Mouse (Mus musculus) heart, adult 2 months (tissue): ENCODE data around the gene Gpalpp1. TPM values are rescaled to one million over a fixed set of nuclear protein-coding genes. Genes with fewer than 3 reads are reported as not detected.

Source experiments
- DNase-seq, 2 experiments: peaks; one replicate each; pipeline ENCODE4 v3.0.0; 2021
- H3K27ac ChIP-seq: fragments of 200-600 bp; 2 replicates; pipeline ENCODE4 v1.8.1; 2022
- H3K27me3 ChIP-seq: fragments of 200-500 bp; 2 replicates; pipeline ENCODE4 v1.6.1; 2012; ENCODE audit warnings: mild to moderate bottlenecking, low read length, inconsistent platforms, mixed read lengths; ENCODE audit not compliant: control insufficient read depth, insufficient read depth
- H3K36me3 ChIP-seq: fragments of 200-500 bp; 2 replicates; pipeline ENCODE4 v1.6.1; 2012; ENCODE audit warnings: low read length, inconsistent platforms; ENCODE audit not compliant: control insufficient read depth, insufficient read depth
- H3K4me1 ChIP-seq: fragments of 200-500 bp; 2 replicates; pipeline ENCODE4 v1.6.1; 2011; ENCODE audit warnings: low read length; ENCODE audit not compliant: control insufficient read depth, insufficient read depth
- H3K4me3 ChIP-seq: fragments of 200-600 bp; 2 replicates; pipeline ENCODE4 v1.8.1; 2022
- H3K79me2 ChIP-seq: fragments of 200-500 bp; replicated peaks from 2 replicates; pipeline ENCODE4 v1.6.1; 2012; ENCODE audit warnings: mild to moderate bottlenecking, inconsistent platforms, low read length, moderate library complexity, mixed read lengths; ENCODE audit not compliant: control insufficient read depth, insufficient read depth
- H3K9ac ChIP-seq: fragments of 200-500 bp; 2 replicates; pipeline ENCODE4 v1.6.1; 2012; ENCODE audit warnings: low read depth, mild to moderate bottlenecking, control low read depth, inconsistent platforms, low read length, mixed read lengths
- CTCF ChIP-seq: fragments of 200-600 bp; IDR thresholded peaks from 2 replicates; pipeline ENCODE4 v1.8.1; 2022; ENCODE audit warnings: antibody characterized with exemption, mild to moderate bottlenecking, moderate library complexity
- EP300 ChIP-seq: fragments of 200-500 bp; IDR thresholded peaks from 2 replicates; pipeline ENCODE4 v1.6.1; 2011; ENCODE audit warnings: low read depth, low read length, control low read depth; ENCODE audit not compliant: insufficient read depth
- POLR2A ChIP-seq: fragments of 200-500 bp; IDR thresholded peaks from 2 replicates; pipeline ENCODE4 v1.6.1; 2011; ENCODE audit warnings: mild to moderate bottlenecking, low read depth, low read length, control low read depth; ENCODE audit not compliant: insufficient read depth
- WGBS: fragments of 180-500 bp; shearing (Covaris S2); methylation state at CpG from one replicate; pipeline ENCODE4 v1.1.7; 2018; 5-methylcytosine and 5-hydroxymethylcytosine counted together
- intact Hi-C: fragments of 180-260 bp; cut with DNase I; formaldehyde crosslinking; loops from one replicate; pipeline ENCODE4 v1.15.1; 2025
- polyA plus RNA-seq: library from polyadenylated mRNA; depleted of rRNA; stranded (reverse); fragments of >200 nt; gene quantifications from 2 replicates; pipeline ENCODE4 v1.2.3, GENCODE M21; 2012
- total RNA-seq, 2 experiments: library from RNA; stranded (reverse); gene quantifications; 2 replicates each; pipeline ENCODE4 v1.2.3; 2021

Gene Gpalpp1
- total and polyA plus RNA-seq, 3 experiments, result 3.2 to 11.3 (median 11.2) TPM

DNA sequence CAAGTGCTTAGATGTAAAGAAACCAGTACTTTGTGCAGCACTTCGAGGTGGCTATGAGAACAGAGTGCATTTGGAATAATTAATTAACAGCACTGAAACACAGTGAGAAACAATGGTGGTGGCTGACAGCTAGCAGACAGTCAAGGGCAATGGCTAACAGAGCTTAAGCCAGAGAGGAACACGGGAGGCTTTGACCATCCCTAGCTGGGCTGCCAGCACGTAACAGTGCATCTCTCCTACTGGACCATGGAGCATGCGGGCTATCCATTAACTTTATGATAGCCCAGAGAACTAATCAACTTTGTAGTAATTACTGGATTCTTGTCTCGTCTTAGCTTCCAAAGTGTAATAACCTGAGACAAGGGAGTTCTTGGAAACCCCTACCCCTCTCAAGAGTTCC, 12.7 kb downstream of the Gpalpp1 start:
- H3K36me3 ChIP-seq, result no peaks in the 10 kb centered on the region; the same call in none of the 2 replicates

DNA sequence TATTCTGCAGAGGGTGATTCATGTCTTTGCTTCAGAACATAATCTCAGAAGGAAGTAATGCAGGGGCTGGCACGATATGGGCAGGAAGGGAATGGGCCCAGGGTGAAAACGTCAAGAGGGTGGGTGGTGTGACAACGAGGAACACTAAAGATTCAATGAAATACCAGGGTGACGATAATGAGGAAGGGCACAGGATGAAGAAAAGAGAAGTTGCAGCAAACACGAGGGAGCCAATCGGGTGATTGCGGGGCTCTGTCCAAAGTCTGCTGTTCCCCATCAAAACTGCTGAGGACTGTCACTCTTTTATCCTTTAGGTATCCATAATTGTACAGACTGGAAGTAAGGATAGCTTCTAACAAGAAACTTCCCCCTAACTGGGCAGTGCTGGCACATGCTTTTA, 13.3 kb downstream of the Gpalpp1 start:
- Histone ChIP-seq H3K27me3 (no peaks in the 10 kb centered on the region), H3K36me3 (no peaks in the 10 kb centered on the region; the same call in none of the 2 replicates), H3K27ac (no peak overlapping the region), H3K4me3 (no peak overlapping the region), H3K79me2 (no peaks in the 10 kb centered on the region), H3K4me1 (no peaks in the 10 kb centered on the region), H3K9ac (no peak overlapping the region)
- intact Hi-C loops, result no loop called here
- TF ChIP-seq CTCF (no peak), EP300 (no peak), POLR2A (no peak)
- 75% methylated on average over 7 of the region's 7 CpGs for WGBS
- no peak for DNase-seq

More for the DNA sequence above, 12.7 kb downstream of the Gpalpp1 start:
- Histone ChIP-seq H3K4me3 (no peak overlapping the region), H3K9ac (no peak overlapping the region), H3K79me2 (no peaks in the 10 kb centered on the region), H3K4me1 (no peaks in the 10 kb centered on the region), H3K27ac (no peak overlapping the region), H3K27me3 (no peaks in the 10 kb centered on the region)
- intact Hi-C loops, result no loop called here
- no peak for TF ChIP-seq EP300
- TF ChIP-seq POLR2A, result no peak
- no peak for TF ChIP-seq CTCF
- no peak for DNase-seq
- 94% methylated on average over 5 of the region's 5 CpGs for WGBS

DNA sequence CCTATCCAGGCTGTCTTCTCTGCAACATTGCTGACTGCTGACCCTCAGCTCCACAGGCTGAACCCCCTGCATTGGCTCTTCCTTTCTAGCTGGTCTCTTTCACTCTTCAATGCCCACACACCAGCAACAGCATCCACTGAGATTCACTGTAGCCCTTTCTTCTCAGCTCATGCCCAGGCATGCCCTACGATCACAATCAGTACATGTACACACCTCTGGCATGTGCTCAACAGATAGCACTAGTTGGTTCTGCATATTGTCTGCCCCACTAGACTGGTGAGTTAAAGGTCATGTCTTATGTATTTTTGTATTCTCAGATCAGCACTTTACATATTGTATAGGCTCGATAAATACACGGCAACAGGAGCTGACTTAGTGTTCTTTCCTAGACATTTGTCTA, 26.4 kb downstream of the Gpalpp1 start:
- Histone ChIP-seq H3K36me3 (no peaks in the 10 kb centered on the region), H3K27me3 (no peaks in the 10 kb centered on the region), H3K79me2 (no peaks in the 10 kb centered on the region), H3K4me1 (no peaks in the 10 kb centered on the region), H3K27ac (no peak overlapping the region), H3K4me3 (no peak overlapping the region), H3K9ac (no peak overlapping the region)
- no peak for TF ChIP-seq POLR2A
- DNase-seq, result no peak
- WGBS, result 28% methylated on average over 3 of the region's 3 CpGs
- intact Hi-C loops, result no loop called here

DNA sequence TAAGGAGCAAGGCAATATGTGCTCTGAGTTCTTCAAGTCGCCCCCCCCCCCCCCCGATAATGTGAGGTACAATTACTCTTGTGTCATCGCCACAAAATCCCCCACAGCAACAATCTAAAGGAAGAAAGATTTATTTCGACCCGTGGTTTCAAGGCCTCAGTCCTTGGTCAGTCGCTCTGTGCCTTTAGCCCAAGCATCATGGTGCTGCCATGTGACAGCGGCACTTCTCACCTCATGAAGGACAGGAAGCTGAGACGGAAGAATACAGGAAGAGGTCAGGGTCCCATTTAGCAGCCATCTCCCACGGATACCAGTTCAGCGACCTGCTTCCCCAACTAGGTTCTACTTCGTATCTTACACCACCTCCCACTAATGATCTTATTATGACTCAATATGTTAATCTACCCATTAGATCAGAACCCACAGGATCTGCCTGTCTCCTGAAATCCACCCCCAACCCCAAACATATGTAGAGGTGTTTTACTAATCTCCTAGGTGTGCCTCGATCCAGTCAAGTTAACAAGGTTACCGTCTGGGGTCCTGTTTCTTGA, 28.4 kb downstream of the Gpalpp1 start:
- H3K4me3 ChIP-seq, result no peak overlapping the region
- no peaks in the 10 kb centered on the region for H3K79me2 ChIP-seq
- no peak overlapping the region for H3K9ac ChIP-seq
- no peak overlapping the region for H3K27ac ChIP-seq
- intact Hi-C loops, result no loop called here
- no peaks in the 10 kb centered on the region for H3K27me3 ChIP-seq
- no peak for TF ChIP-seq CTCF
- TF ChIP-seq POLR2A, result no peak
- no peak for TF ChIP-seq EP300
- no peak for DNase-seq
- no peaks in the 10 kb centered on the region for H3K4me1 ChIP-seq
- H3K36me3 ChIP-seq, result no peaks in the 10 kb centered on the region
- WGBS, result 84% methylated on average over 13 of the region's 13 CpGs

DNA sequence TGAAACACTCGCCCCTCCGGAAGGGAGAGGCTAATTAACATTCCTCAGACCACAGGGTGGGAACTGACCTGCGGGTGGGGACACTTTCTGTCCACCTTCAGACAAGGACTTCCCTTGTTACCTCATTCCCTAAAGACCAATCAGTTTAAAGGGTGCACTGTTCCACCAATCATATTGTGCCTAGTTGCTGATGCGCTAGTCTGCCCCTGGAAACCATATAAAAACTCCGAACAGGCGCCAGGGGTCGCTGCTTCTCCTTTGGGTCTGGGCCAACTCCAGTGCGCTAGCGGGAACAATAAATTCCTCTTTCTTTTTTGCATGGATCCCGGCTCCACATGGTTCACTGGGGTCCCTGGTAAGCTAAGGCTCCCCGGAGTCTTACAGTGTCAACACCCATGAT, 29.1 kb downstream of the Gpalpp1 start:
- WGBS, result 59% methylated on average over 11 of the region's 11 CpGs

DNA sequence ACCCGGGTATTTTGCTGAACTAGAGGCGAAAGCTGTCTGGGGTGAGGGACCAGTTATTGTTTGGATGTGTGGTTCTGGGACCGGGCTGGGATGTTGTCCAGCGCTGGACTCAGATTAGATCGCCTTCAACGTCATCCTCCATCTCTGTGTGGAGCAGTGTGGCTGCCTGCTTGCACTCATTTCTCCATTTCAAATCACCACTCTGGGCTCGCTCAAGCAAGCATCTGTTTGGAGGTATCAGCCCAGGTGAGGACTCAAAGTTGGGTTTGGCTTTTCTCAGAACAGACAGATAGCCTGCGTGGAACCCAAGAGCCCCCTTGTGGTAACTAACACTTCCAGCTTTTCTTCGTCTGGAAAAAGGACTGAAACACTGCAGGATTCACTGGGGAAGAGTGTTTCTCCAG, 33.5 kb downstream of the Gpalpp1 start:
- no peak overlapping the region for H3K4me3 ChIP-seq
- TF ChIP-seq CTCF (peak; percentile 84), POLR2A (no peak), EP300 (no peak)
- H3K27ac ChIP-seq, result no peak overlapping the region
- H3K79me2 ChIP-seq, result no peaks in the 10 kb centered on the region
- intact Hi-C loops, result loop anchor here (1.0 kb wide), 2 partner anchors 178 to 201 kb away; no protein-coding TSS in a partner anchor
- no peaks in the 10 kb centered on the region for H3K4me1 ChIP-seq
- H3K9ac ChIP-seq, result no peak overlapping the region
- H3K27me3 ChIP-seq, result no peaks in the 10 kb centered on the region
- DNase-seq, result peak; percentile 5 to 22
- WGBS, result 43% methylated on average over 9 of the region's 9 CpGs
- no peaks in the 10 kb centered on the region for H3K36me3 ChIP-seq

More for the DNA sequence above, 29.1 kb downstream of the Gpalpp1 start:
- Histone ChIP-seq H3K4me1 (no peaks in the 10 kb centered on the region), H3K27ac (no peak overlapping the region), H3K4me3 (no peak overlapping the region), H3K79me2 (no peaks in the 10 kb centered on the region), H3K9ac (no peak overlapping the region), H3K27me3 (no peaks in the 10 kb centered on the region), H3K36me3 (no peaks in the 10 kb centered on the region)
- intact Hi-C loops, result no loop called here
- peak in 1 of 2 experiments; percentile 23 for DNase-seq
- no peak for TF ChIP-seq POLR2A
- TF ChIP-seq CTCF, result peak; percentile 34
- TF ChIP-seq EP300, result no peak
